Mouse (Mus musculus) hindbrain, embryonic 11.5 days (tissue): ENCODE results near the gene Slc35e3. TPM values are rescaled to one million over a fixed set of nuclear protein-coding genes. Genes with fewer than 3 reads are reported as not detected.

ENCODE experiments used
- ATAC-seq: fragments of 200-750 bp; cut with Nextera tagmentation; 2 replicates; pipeline ENCODE4 v1.8.0; 2017; ENCODE audit warnings: mild to moderate bottlenecking, moderate TSS enrichment, moderate library complexity; ENCODE audit not compliant: low FRiP score
- DNase-seq: peaks from one replicate; pipeline ENCODE4 v3.0.0-alpha.2; 2015; ENCODE audit warnings: low spot score
- H3K27ac ChIP-seq: fragments of 300-500 bp; sonication (generic); 2 replicates; pipeline ENCODE4 v1.5.1; 2014; ENCODE audit warnings: mild to moderate bottlenecking, low read depth, low read length
- H3K27me3 ChIP-seq: fragments of 300-500 bp; sonication (generic); 2 replicates; pipeline ENCODE4 v1.6.1; 2014; ENCODE audit warnings: mild to moderate bottlenecking, low read length, moderate library complexity, mixed read lengths; ENCODE audit not compliant: control insufficient read depth, insufficient read depth
- H3K36me3 ChIP-seq: fragments of 300-500 bp; sonication (generic); 2 replicates; pipeline ENCODE4 v1.6.1; 2014; ENCODE audit warnings: mild to moderate bottlenecking, low read length, moderate library complexity, mixed read lengths; ENCODE audit not compliant: control insufficient read depth, insufficient read depth
- H3K4me1 ChIP-seq: fragments of 300-500 bp; sonication (generic); replicated peaks from 2 replicates; pipeline ENCODE4 v1.6.1; 2014; ENCODE audit warnings: low read length, mixed read lengths; ENCODE audit not compliant: control insufficient read depth, insufficient read depth
- H3K4me2 ChIP-seq: fragments of 300-500 bp; sonication (generic); replicated peaks from 2 replicates; pipeline ENCODE4 v1.6.1; 2014; ENCODE audit warnings: mild to moderate bottlenecking, low read depth, low read length
- H3K4me3 ChIP-seq: fragments of 300-500 bp; sonication (generic); 2 replicates; pipeline ENCODE4 v1.5.1; 2014; ENCODE audit warnings: low read depth, low read length
- H3K9ac ChIP-seq: fragments of 300-500 bp; sonication (generic); 2 replicates; pipeline ENCODE4 v1.6.1; 2014; ENCODE audit warnings: low read depth, low read length
- H3K9me3 ChIP-seq: fragments of 300-500 bp; sonication (generic); 2 replicates; pipeline ENCODE4 v1.6.1; 2016; ENCODE audit warnings: low read length; ENCODE audit not compliant: control insufficient read depth
- WGBS: fragments of 180-500 bp; shearing (Covaris S2); extraction: QIAGEN DNeasy Blood & Tissue Kit; methylation state at CpG from one replicate; pipeline ENCODE4 v1.1.7; 2014; 5-methylcytosine and 5-hydroxymethylcytosine counted together
- polyA plus RNA-seq: library from polyadenylated mRNA; unstranded; fragments of >200 nt; fragmentation: Nextera tagmentation; extraction: Ambion mirVana; gene quantifications from 2 replicates; pipeline ENCODE4 v1.2.1, GENCODE M21; 2014

Slc35e3 gene
- polyA plus RNA-seq, 1 experiment from 2014 or later = 18.2 TPM

DNA sequence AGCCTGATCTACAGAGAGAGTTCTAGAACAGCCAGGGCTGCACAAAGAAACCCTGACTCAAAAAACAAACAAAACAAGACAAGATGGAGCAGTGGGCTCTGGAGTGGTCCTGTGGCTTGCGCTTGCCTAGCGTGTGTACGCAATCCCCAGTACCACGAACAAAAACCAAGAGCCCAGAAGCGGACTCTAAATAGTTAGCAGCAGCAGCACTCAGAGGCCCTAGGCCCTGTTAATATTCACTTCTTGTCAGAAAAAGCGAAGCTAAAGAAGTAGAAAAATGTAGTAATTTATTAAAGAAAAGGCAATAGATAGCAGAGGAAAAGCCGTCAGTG, 8.4 kb upstream of the Slc35e3 start:
- H3K4me1 ChIP-seq = no peaks in the 10 kb centered on the region
- H3K9ac ChIP-seq = no peak overlapping the region
- H3K4me2 ChIP-seq = no peak overlapping the region
- ATAC-seq (no peak), DNase-seq (no peak)
- H3K36me3 ChIP-seq = peaks cover 20% of the 10 kb centered on the region
- WGBS = 97% methylated on average over 7 of the region's 7 CpGs
- H3K4me3 ChIP-seq = no peak overlapping the region
- H3K9me3 ChIP-seq = no peaks in the 10 kb centered on the region
- no peak overlapping the region for H3K27ac ChIP-seq
- H3K27me3 ChIP-seq = no peaks in the 10 kb centered on the region

DNA sequence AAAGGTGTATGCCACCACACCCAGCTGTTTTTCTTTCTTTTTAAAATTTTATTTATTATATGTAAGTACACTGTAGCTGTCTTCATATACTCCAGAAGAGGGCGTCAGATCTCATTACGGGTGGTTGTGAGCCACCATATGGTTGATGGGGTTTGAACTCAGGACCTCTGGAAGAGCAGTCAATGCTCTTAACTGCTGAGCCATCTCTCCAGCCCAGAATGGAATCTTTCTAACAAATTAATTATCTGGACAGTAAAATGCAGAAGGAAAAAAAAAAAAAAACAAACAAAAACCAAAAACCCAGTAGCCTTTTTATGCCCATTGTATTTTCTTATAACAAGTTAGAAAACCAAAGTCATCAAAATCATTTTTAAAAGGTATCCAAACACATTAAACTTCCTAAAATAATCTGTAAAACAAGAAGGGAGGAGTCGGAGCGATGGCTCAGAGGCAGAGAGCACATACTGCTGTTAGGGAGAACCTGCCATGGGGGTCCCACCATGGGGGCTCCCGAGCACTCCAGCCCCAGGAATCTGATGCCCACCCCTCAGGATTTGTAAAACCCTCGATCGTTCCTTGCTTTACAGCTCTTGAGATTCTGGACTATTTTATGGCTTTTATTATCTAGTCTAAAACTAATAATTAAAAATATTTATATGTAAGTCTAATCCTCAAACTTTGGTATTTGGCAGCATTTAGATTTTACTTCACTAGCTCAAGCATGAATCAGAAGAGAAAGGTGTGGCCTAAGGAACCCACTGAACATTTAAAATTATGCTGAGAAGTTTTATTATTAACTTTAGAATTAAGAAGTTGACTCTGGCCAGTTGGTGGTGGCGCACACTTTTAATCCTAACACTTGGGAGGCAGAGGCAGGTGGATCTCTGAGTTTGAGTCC, 7.8 kb upstream of the Slc35e3 start:
- Histone ChIP-seq H3K9ac (no peak overlapping the region), H3K4me2 (no peak overlapping the region), H3K4me3 (no peak overlapping the region), H3K9me3 (no peaks in the 10 kb centered on the region), H3K36me3 (peaks cover 19% of the 10 kb centered on the region), H3K27ac (no peak overlapping the region), H3K4me1 (no peaks in the 10 kb centered on the region), H3K27me3 (no peaks in the 10 kb centered on the region)
- ATAC-seq (no peak), DNase-seq (no peak)
- 90% methylated on average over 8 of the region's 8 CpGs for WGBS

DNA sequence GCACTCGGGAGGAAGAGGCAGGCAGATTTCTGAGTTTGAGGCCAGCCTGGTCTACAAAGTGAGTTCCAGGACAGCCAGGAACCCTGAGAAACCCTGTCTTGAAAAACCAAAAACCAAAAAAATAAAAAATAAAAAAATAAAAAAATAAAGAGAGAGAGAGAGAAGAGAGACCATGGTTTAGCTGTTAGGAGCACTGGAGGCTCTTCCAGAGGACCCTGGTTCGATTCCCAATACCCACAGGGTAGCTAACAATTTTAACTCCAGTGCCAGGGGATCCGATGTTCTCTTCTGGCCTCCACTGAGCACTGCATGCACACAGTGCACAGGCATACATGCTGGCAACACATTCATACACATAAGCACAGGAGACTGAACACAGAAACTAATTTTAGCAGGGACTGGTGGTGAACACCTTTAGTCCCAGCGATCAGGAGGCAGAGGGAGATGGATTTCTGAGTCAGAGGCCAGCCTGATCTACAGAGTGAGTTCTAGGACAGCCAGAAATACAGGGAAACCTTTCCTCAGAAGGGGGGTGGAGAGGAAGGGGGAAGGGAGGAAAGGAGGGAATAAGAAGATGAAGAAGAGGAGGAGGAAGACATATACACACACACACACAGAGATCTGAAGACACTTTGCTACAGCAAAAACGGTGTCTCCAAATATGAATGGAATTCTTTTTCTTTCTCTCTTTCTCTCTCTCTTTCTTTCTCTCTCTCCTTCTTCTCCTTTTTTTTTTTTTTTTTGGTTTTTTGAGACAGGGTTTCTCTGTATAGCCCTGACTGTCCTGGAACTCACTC, 6.9 kb upstream of the Slc35e3 start:
- DNase-seq = no peak
- H3K4me3 ChIP-seq = no peak overlapping the region
- H3K4me1 ChIP-seq = no peaks in the 10 kb centered on the region
- ATAC-seq = no peak
- no peaks in the 10 kb centered on the region for H3K27me3 ChIP-seq
- no peaks in the 10 kb centered on the region for H3K9me3 ChIP-seq
- no peak overlapping the region for H3K4me2 ChIP-seq
- no peak overlapping the region for H3K9ac ChIP-seq
- WGBS = over 99% methylated on average over 5 of the region's 5 CpGs
- H3K27ac ChIP-seq = no peak overlapping the region
- peaks cover 17% of the 10 kb centered on the region for H3K36me3 ChIP-seq

DNA sequence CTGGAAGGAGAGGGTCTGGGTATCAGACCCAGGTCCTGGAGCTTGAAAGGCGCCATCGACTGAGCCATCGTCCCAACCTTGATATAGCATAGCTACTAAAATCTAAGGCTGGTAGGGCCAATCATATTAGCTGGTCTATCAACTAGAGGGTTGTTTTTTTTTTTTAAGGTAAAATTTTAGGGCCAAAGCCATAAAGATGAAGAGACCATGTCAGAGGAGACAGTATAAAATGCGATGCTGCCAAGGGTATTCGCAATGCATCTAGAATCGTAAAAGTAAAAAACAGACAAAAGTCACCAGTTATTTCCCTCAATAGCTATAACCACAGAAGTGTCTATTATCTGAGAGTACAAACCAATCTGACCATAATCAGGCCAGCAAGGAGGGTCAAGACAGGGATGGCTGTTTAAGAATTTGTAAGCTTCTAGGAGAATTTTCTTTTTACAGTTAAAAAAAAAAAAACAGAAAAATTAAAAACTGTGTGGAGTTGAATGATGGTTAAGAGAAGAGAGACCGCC, 6.2 kb upstream of the Slc35e3 start:
- H3K4me3 ChIP-seq = no peak overlapping the region

DNA sequence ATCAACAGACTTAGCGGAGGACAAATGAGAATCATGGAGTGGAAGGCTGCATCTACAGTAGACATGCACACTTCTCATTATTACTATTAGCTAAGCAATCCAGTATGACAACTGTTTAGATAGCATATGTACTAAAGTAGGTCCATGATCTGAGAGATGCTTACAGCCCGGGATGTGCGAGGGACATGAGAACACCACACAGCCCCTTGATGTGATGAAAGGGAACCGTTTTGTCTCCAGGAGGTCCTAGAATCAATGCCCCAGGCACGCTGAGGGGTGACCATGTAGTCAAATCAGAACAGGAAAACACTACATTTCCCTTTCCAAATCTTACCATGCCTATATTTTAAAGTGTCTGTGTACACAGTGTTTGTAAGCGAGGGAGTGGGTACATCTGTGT, 5.6 kb upstream of the Slc35e3 start:
- H3K27me3 ChIP-seq = no peaks in the 10 kb centered on the region
- 96% methylated on average over 6 of the region's 6 CpGs for WGBS
- ATAC-seq (no peak), DNase-seq (no peak)
- peaks cover 11% of the 10 kb centered on the region for H3K36me3 ChIP-seq
- no peak overlapping the region for H3K4me2 ChIP-seq
- no peak overlapping the region for H3K27ac ChIP-seq
- H3K4me1 ChIP-seq = no peaks in the 10 kb centered on the region
- H3K9ac ChIP-seq = no peak overlapping the region
- no peak overlapping the region for H3K4me3 ChIP-seq
- no peaks in the 10 kb centered on the region for H3K9me3 ChIP-seq

More for the DNA sequence above, 6.2 kb upstream of the Slc35e3 start:
- Histone ChIP-seq H3K4me2 (no peak overlapping the region), H3K4me1 (no peaks in the 10 kb centered on the region), H3K9ac (no peak overlapping the region), H3K36me3 (peaks cover 11% of the 10 kb centered on the region), H3K27ac (no peak overlapping the region), H3K27me3 (no peaks in the 10 kb centered on the region), H3K9me3 (no peaks in the 10 kb centered on the region)
- no peak for DNase-seq
- ATAC-seq = no peak
- 97% methylated on average over 7 of the region's 7 CpGs for WGBS

DNA sequence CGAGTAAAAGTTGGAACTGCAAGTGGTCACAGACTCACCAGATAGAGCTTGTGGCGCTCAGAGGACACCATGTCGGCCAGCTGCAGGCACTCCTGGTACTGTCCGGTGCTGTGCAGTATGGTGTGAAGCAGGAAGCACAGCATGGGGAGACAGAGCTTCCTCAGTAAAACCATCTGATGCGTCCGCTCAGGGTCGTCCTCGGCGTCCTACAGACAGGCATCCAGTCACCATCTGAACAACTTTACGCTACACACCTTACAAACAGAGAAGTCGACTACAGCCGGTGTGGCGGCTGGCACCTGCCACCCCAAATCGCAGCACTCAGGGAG, 5.1 kb upstream of the Slc35e3 start:
- Histone ChIP-seq H3K4me3 (no peak overlapping the region), H3K4me2 (no peak overlapping the region), H3K36me3 (peaks cover 11% of the 10 kb centered on the region), H3K27ac (no peak overlapping the region), H3K9ac (no peak overlapping the region), H3K27me3 (no peaks in the 10 kb centered on the region), H3K9me3 (no peaks in the 10 kb centered on the region), H3K4me1 (no peaks in the 10 kb centered on the region)
- DNase-seq = no peak
- ATAC-seq = no peak
- 94% methylated on average over 14 of the region's 14 CpGs for WGBS

DNA sequence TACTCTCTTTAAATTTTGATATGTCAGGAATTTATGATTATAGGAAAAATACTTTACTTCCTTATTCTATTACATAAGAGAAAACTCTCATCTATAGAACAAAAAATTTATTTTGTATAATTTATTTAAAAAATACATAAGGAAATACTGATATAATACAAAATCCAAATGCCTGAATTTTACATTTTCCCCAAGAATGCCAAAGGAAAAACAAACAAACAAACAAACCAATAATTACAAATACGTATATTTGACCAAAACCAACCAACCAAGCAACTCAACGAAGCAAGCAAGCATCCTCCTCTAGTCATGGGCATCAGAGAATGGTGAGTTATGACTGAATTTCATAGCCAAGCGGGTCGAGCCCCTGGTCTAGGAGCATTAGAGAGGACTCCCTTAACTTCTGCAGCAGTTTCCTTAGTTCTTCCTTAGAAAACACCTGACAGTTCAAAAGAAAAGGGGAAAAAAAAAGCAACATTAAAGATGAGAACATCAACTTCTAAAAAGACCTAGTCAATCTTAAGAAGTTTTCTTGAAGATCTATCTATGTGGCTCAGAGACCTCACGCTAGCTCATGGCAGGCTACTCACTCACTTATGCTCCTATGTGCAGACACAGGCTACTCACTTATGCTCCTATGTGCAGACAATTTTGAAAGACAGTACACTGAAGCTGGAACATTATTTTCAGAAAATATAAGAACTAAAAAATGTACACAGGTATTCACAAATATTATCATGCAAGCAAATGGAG, 4.5 kb upstream of the Slc35e3 start:
- H3K36me3 ChIP-seq = peaks cover 8% of the 10 kb centered on the region
- H3K4me3 ChIP-seq = no peak overlapping the region
- H3K9me3 ChIP-seq = no peaks in the 10 kb centered on the region
- H3K4me2 ChIP-seq = no peak overlapping the region
- H3K27me3 ChIP-seq = no peaks in the 10 kb centered on the region
- no peak overlapping the region for H3K9ac ChIP-seq
- no peak for DNase-seq
- ATAC-seq = no peak
- no peak overlapping the region for H3K27ac ChIP-seq
- WGBS = 97% methylated on average over 5 of the region's 5 CpGs
- no peaks in the 10 kb centered on the region for H3K4me1 ChIP-seq

DNA sequence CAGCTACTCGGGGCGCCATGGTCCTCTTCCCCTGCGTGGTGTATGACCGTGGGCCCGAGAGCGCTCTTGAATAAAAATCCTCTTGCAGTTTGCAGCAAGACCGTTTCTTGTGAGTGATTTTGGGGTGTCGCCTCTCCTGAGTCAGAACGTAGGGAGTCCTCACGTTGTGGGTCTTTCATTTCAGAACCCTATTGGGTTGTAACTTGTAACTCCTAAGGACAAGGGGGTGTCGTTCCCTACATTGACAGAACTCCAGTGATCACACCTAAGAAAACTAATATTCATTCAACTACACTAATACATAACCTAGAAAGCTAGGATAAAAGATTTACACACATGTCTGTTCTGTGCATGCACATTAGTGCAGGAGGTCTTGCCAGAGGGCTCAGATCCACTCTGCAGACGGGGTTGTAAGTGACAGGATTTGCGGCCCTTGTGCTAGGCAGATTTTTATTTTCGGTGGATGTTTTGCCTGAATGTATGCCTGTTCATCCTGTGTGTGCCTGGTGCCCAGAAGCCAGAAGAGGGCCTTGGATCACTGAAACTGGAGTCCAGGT, 3.7 kb upstream of the Slc35e3 start:
- Histone ChIP-seq H3K27me3 (no peaks in the 10 kb centered on the region), H3K4me2 (no peak overlapping the region), H3K9ac (no peak overlapping the region), H3K27ac (no peak overlapping the region), H3K4me1 (no peaks in the 10 kb centered on the region), H3K36me3 (peaks cover 8% of the 10 kb centered on the region; the same call in 1 of the 2 replicates), H3K4me3 (no peak overlapping the region), H3K9me3 (no peaks in the 10 kb centered on the region)
- WGBS = 94% methylated on average over 14 of the region's 14 CpGs
- ATAC-seq = no peak
- no peak for DNase-seq
